Mouse (Mus musculus) duodenum, adult 2 months (tissue): ENCODE measurements around the gene Sprr2i. TPM values are rescaled to one million over a fixed set of nuclear protein-coding genes. Genes with fewer than 3 reads are reported as not detected.

Experiments used
- polyA plus RNA-seq: library from polyadenylated mRNA; depleted of rRNA; stranded (reverse); fragments of >200 nt; gene quantifications from 2 replicates; pipeline ENCODE4 v1.2.3, GENCODE M21; 2012; ENCODE audit warnings: low replicate concordance; rRNA removed

The Sprr2i gene
- not detected in 2 replicates for polyA plus RNA-seq

DNA sequence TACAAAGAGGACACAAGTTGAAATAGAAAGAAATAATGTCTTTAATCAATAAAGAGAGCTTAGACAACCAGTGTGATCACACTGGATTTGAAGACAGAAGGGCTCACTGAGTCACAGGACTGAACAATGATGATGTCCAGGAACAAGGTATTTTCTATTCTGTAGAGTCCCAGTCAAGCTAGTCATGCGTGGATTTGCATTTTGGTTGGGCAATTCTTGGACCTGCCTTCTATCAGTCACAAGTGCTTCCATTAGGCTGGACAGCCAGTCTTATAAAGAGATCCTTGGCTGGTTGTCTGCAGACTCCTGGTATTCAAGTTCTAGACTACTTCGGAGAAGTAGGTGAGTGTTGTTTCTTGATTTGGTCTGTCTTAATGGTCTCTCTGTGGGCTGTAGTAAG, at the start of gene Sprr2i:
TSS of gene Sprr2i (plus strand) at position 301 of the 400 bp plus-strand sequence.

GRCm38 (mm10) chr3:92364887-92365286, 42.9 kb upstream of the Sprr2i start, which contains the start of gene Sprr2f:
Gene Sprr2f (plus strand): TSS chr3:92365187.

DNA sequence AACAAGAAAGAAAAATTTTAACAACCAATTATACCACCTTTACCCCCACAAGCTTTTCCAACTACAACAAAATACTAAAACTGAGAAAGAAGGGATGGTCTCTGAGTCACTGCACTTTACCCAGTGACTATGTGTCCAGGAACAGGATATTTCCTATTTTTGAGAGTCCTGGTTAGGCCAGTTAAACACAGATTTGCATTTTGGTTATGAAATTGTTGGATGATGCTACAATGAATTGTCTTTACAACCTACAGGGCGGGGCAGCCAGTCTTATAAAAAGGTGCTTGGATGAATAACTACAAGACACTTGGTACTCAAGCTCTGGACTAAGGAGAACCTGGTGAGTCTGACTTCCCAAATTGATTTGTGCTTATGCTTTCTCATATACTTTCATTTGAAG, 22.4 kb upstream of the Sprr2i start, which contains the start of gene Sprr2h:
TSS of gene Sprr2h (plus strand) at position 301 of the 400 bp plus-strand sequence.

GRCm38 (mm10) chr3:92417782-92418181, 10.0 kb downstream of the Sprr2i start, which contains the start of gene Sprr2j-ps:
Gene Sprr2j-ps (plus strand): TSS chr3:92418082.

DNA sequence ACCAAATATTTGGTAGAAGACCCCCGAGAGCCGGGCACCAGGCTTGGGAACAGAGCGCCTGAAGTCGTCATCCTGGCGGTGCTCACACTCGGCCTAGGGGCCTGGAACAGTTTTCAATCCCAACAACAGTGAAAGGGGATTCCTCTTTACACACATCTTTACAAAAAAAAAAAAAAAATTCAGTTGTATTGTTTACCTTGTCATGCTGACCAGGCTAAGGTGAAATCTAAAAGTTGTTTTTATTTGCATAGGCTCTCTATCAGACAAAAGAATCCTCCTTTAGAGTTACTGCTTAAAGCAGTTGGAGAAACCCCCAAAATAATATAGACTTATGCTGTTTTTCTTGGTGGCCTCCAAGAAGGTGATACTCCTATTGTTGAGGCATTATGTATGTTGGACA, 21.5 kb downstream of the Sprr2i start, which contains the start of gene Gm9774:
TSS of gene Gm9774 (minus strand) at position 101 of the 400 bp plus-strand sequence.

DNA sequence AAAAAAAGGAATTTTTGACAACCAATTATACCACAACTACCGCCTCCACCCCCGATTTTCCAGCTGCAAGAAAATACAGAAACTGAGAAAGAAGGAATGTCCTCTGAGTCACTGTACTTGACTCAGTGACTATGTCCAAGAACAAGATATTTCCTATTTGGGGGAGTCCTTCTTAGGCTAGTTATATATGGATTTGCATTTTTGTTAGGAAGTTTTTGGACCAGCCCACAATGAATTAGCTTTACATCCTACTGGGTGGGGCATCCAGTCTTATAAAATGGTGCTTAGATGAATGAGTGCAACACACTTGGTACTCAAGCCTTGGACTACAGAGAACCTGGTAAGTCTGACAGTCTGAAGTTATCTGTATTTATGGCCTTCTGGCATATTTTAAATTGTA, 24.5 kb downstream of the Sprr2i start, which contains the start of gene Sprr2k:
TSS of gene Sprr2k (plus strand) at position 301 of the 400 bp plus-strand sequence.

DNA sequence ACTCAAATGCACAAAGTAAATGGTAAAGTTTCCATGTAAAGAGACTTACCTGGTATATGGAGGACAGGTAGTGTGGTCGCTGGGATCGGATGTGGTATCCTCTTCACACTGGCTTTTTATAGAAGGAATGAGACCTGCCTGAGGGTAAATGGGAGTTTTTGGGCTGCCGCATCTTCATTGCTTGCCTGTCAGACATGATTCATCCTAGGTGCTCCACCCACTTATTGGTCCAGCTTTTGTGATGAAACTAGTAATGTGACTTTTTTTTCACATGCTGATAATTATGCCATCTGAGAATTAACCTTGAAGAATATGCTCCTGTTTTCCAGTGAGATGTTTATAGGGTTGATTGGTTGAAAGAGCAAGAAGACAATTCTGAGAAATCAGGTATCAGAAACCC, 30.9 kb downstream of the Sprr2i start, which contains the start of gene Sprr1b:
TSS of gene Sprr1b (minus strand) at position 101 of the 400 bp plus-strand sequence.

DNA sequence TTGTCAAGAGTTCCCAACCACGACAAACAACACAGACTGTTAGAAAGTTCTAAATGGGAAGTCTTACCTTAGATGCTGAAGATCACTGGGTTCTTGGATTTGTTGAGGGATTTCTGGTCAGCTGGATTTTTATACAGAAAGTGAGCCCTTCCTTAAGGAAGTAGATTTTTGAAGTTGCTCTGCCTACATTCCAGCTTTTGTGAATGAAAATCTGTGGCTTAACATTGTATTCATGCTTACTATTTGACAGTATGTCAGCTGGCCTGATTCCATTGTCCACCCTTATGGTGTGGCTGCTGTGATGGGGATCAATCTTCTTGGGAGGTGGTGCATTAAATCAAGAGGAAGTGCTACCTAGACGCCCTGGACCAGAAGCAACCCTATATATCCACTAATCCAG, 50.8 kb downstream of the Sprr2i start, which contains the start of gene Sprr3:
TSS of gene Sprr3 (minus strand) at position 101 of the 400 bp plus-strand sequence.

Other genes starting within 250 kb of the Sprr2i start
- 34.0 and 52.2 TPM in 2 replicates for gene Sprr2a1, start 192.2 kb upstream of the Sprr2i start, polyA plus RNA-seq
- 17,497 and 20,971 TPM in 2 replicates for gene Sprr2a2, start 192.1 kb upstream of the Sprr2i start, polyA plus RNA-seq
- gene Sprr2a3, start 122.6 kb upstream of the Sprr2i start, polyA plus RNA-seq = 128 and 424 TPM in 2 replicates
- gene Sprr2b, start 91.4 kb upstream of the Sprr2i start, polyA plus RNA-seq = not detected in 2 replicates
- not detected in 2 replicates for gene Sprr2d, start 68.9 kb upstream of the Sprr2i start, polyA plus RNA-seq
- not detected in 2 replicates for gene Sprr2e, start 55.8 kb upstream of the Sprr2i start, polyA plus RNA-seq
- gene Sprr2f, start 42.8 kb upstream of the Sprr2i start, polyA plus RNA-seq = not detected in 2 replicates
- not detected in 2 replicates for gene Sprr2h, start 22.3 kb upstream of the Sprr2i start, polyA plus RNA-seq
- not detected in 2 replicates for gene Sprr2j-ps, start 10.1 kb downstream of the Sprr2i start, polyA plus RNA-seq
- gene Gm9774, start 21.4 kb downstream of the Sprr2i start, polyA plus RNA-seq = 10.1 and 10.8 TPM in 2 replicates
- not detected in 2 replicates for gene Sprr2k, start 24.6 kb downstream of the Sprr2i start, polyA plus RNA-seq
- not detected in 2 replicates for gene Sprr1b, start 30.8 kb downstream of the Sprr2i start, polyA plus RNA-seq
- 0.33 TPM in 1 of 2 replicates, not detected in the other for gene Sprr3, start 50.7 kb downstream of the Sprr2i start, polyA plus RNA-seq
- 12.2 and 29.6 TPM in 2 replicates for gene Sprr1a, start 77.9 kb downstream of the Sprr2i start, polyA plus RNA-seq
- not detected in 2 replicates for gene Sprr4, start 92.5 kb downstream of the Sprr2i start, polyA plus RNA-seq
- not detected in 2 replicates for gene 2310046K23Rik, start 126.5 kb downstream of the Sprr2i start, polyA plus RNA-seq
- not detected in 2 replicates for gene Ivl, start 165.7 kb downstream of the Sprr2i start, polyA plus RNA-seq
- gene Smcp, start 181.0 kb downstream of the Sprr2i start, polyA plus RNA-seq = 0.26 TPM in 1 of 2 replicates, not detected in the other
- gene 2210017I01Rik, start 199.5 kb downstream of the Sprr2i start, polyA plus RNA-seq = not detected in 2 replicates
- gene Lce6a, start 213.7 kb downstream of the Sprr2i start, polyA plus RNA-seq = not detected in 2 replicates
- not detected in 2 replicates for gene Lce1a1, start 240.3 kb downstream of the Sprr2i start, polyA plus RNA-seq
- gene Lce1b, start 248.9 kb downstream of the Sprr2i start, polyA plus RNA-seq = 0.19 TPM in 1 of 2 replicates, not detected in the other